Mouse (Mus musculus): ENCODE results near the gene Fank1.

The Fank1 gene

GRCm38 (mm10) chr7:133891298-133891697 lies 114.6 kb downstream of the Fank1 start:
- in situ Hi-C loops (cut with MboI) = no loop called here

- in situ Hi-C loops (cut with MboI) = no loop called here
Measured at GRCm38 (mm10) chr7:133891796-133892195, 115.1 kb downstream of the Fank1 start.

- in situ Hi-C loops (cut with MboI) = no loop called here
Measured at GRCm38 (mm10) chr7:133899391-133899790, 122.7 kb downstream of the Fank1 start.

- in situ Hi-C loops (cut with MboI) = no loop called here
Measured at GRCm38 (mm10) chr7:133908966-133909365, 132.3 kb downstream of the Fank1 start.

- in situ Hi-C loops (cut with MboI) = no loop called here
Measured at GRCm38 (mm10) chr7:133909833-133910375, 133.2 kb downstream of the Fank1 start.

GRCm38 (mm10) chr7:133911881-133912280 lies 135.2 kb downstream of the Fank1 start:
- in situ Hi-C loops (cut with MboI) = no loop called here

GRCm38 (mm10) chr7:133916230-133916629 lies 139.6 kb downstream of the Fank1 start:
- in situ Hi-C loops (cut with MboI) = no loop called here

GRCm38 (mm10) chr7:133919306-133919705 lies 142.6 kb downstream of the Fank1 start:
- in situ Hi-C loops (cut with MboI) = no loop called here

- in situ Hi-C loops (cut with MboI) = no loop called here
Measured at GRCm38 (mm10) chr7:133919918-133920317, 143.3 kb downstream of the Fank1 start.

GRCm38 (mm10) chr7:133920724-133921123 lies 144.1 kb downstream of the Fank1 start:
- in situ Hi-C loops (cut with MboI) = no loop called here

GRCm38 (mm10) chr7:133921291-133921690 lies 144.6 kb downstream of the Fank1 start:
- in situ Hi-C loops (cut with MboI) = no loop called here

- in situ Hi-C loops (cut with MboI) = no loop called here
Measured at GRCm38 (mm10) chr7:133923994-133924393, 147.3 kb downstream of the Fank1 start.

GRCm38 (mm10) chr7:133925771-133926170 lies 149.1 kb downstream of the Fank1 start:
- in situ Hi-C loops (cut with MboI) = no loop called here

GRCm38 (mm10) chr7:133928981-133929380 lies 152.3 kb downstream of the Fank1 start:
- in situ Hi-C loops (cut with MboI) = no loop called here

All from mature B cell (primary cell).